Mouse (Mus musculus) liver, embryonic 12.5 days (tissue): ENCODE data around the gene Dmpk. TPM values are rescaled to one million over a fixed set of nuclear protein-coding genes. Genes with fewer than 3 reads are reported as not detected.
A peak's percentile ranks its signal among the peaks of the same experiment; 100 is the strongest.
"Not testable (repeated sequence)": the region's sequence is repeated elsewhere in the genome, so short reads cannot be mapped to it uniquely, and the experiment has no call there.

ENCODE experiments used
- ATAC-seq: fragments of 200-750 bp; cut with Nextera tagmentation; 2 replicates; pipeline ENCODE4 v1.8.0; 2017; ENCODE audit warnings: moderate number of reproducible peaks, mild to moderate bottlenecking, moderate library complexity
- H3K27ac ChIP-seq: fragments of 300-500 bp; sonication (generic); 2 replicates; pipeline ENCODE4 v1.5.1; 2016; ENCODE audit warnings: mild to moderate bottlenecking
- H3K27me3 ChIP-seq: fragments of 300-500 bp; sonication (generic); replicated peaks from 2 replicates; pipeline ENCODE4 v1.6.1; 2016; ENCODE audit warnings: mild to moderate bottlenecking, moderate library complexity
- H3K36me3 ChIP-seq: fragments of 300-500 bp; sonication (generic); 2 replicates; pipeline ENCODE4 v1.6.1; 2016; ENCODE audit warnings: mild to moderate bottlenecking, moderate library complexity
- H3K4me1 ChIP-seq: fragments of 300-500 bp; sonication (generic); 2 replicates; pipeline ENCODE4 v1.6.1; 2016
- H3K4me2 ChIP-seq: fragments of 300-500 bp; sonication (generic); 2 replicates; pipeline ENCODE4 v1.6.1; 2016; ENCODE audit warnings: mild to moderate bottlenecking, moderate library complexity
- H3K4me3 ChIP-seq: fragments of 300-500 bp; sonication (generic); 2 replicates; pipeline ENCODE4 v1.5.1; 2016; ENCODE audit warnings: mild to moderate bottlenecking, moderate library complexity
- H3K9ac ChIP-seq: fragments of 300-500 bp; sonication (generic); 2 replicates; pipeline ENCODE4 v1.6.1; 2016; ENCODE audit warnings: mild to moderate bottlenecking, moderate library complexity
- H3K9me3 ChIP-seq: fragments of 300-500 bp; sonication (generic); replicated peaks from 2 replicates; pipeline ENCODE4 v1.6.1; 2016; ENCODE audit warnings: mild to moderate bottlenecking, moderate library complexity
- WGBS: fragments of 180-500 bp; shearing (Covaris S2); methylation state at CpG from one replicate; pipeline ENCODE4 v1.1.7; 2016; ENCODE audit not compliant: insufficient replicate concordance; 5-methylcytosine and 5-hydroxymethylcytosine counted together
- polyA plus RNA-seq: library from polyadenylated mRNA; unstranded; fragments of >200 nt; fragmentation: Nextera tagmentation; extraction: Ambion mirVana; gene quantifications from 2 replicates; pipeline ENCODE4 v1.2.1, GENCODE M21; 2016

Gene Dmpk
- polyA plus RNA-seq, 1 experiment from 2014 or later = 8.5 TPM

DNA sequence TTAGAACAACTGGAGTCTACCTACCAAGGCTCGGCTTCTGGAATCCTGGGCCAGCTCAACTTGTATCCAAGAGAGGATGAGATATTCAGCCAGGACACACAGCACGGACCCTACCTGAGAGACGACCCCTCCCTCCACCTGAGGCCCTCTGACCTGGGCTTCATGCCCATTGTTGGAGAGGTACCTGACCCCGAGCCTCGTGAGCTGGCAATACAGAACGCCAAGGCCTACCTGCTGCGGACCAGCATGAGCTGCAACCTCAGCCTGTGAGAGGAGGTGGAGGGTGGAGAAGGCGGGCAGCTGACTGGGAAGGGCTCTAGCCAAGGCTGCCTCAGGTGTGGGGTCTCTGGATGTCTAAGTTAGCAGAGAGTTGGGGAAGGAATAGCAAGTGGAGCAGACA, 28.5 kb upstream of the Dmpk start:
- 83% methylated on average over 8 of the region's 8 CpGs for WGBS
- H3K9me3 ChIP-seq = no peaks in the 10 kb centered on the region
- H3K4me3 ChIP-seq = no peak overlapping the region
- no peaks in the 10 kb centered on the region for H3K4me1 ChIP-seq
- H3K4me2 ChIP-seq = no peak overlapping the region
- no peak overlapping the region for H3K9ac ChIP-seq
- H3K27ac ChIP-seq = no peak overlapping the region
- ATAC-seq = no peak
- H3K36me3 ChIP-seq = peaks cover 53% of the 10 kb centered on the region
- no peaks in the 10 kb centered on the region; the same call in 1 of the 2 replicates for H3K27me3 ChIP-seq

DNA sequence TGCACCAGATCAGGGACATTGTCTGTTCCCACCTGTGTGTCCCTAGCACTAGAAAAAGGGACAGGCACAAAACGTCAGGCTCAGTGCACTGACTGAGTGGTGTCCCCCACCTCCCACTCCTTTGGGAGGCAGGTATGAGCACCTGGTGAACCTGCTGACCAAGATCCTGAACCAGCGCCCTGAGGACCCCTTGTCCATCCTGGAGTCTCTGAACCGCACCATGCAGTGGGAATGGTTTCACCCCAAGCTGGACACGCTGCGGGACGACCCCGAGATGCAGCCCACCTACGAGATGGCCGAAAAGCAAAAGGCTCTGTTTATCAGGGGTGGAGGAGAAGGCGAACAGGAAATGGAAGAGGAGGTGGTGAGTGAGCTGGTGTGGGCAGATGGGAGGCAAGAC, 26.2 kb upstream of the Dmpk start:
- no peak overlapping the region for H3K4me2 ChIP-seq
- no peak overlapping the region for H3K9ac ChIP-seq
- no peak for ATAC-seq
- H3K4me1 ChIP-seq = no peaks in the 10 kb centered on the region
- H3K27ac ChIP-seq = no peak overlapping the region
- no peak overlapping the region for H3K4me3 ChIP-seq
- 65% methylated on average over 10 of the region's 10 CpGs for WGBS
- peaks cover 30% of the 10 kb centered on the region for H3K36me3 ChIP-seq
- no peaks in the 10 kb centered on the region for H3K9me3 ChIP-seq
- H3K27me3 ChIP-seq = peaks cover 5% of the 10 kb centered on the region; the same call in 1 of the 2 replicates

DNA sequence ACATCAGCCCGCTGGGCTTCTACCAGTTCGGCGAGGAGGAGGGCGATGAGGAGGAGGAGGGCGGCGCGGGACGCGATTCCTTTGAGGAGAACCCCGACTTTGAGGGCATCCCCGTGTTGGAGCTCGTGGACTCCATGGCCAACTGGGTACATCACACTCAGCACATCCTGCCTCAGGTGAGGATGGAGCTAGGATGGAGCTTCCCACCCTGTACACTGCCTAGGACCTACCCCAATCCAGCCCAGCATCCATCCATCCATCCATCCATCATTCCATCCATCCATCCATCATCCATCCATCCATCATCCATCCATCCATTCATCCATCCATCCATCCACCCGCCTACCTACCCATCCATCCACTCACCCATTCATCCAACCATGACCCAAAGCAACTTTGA, 17.8 kb upstream of the Dmpk start:
- Histone ChIP-seq H3K4me2 (no peak overlapping the region), H3K9me3 (no peaks in the 10 kb centered on the region), H3K36me3 (no peaks in the 10 kb centered on the region), H3K27ac (no peak overlapping the region), H3K4me3 (no peak overlapping the region), H3K9ac (no peak overlapping the region), H3K4me1 (peaks cover 9% of the 10 kb centered on the region), H3K27me3 (peaks cover 68% of the 10 kb centered on the region)
- ATAC-seq = no peak
- WGBS = 37% methylated on average over 13 of the region's 13 CpGs

DNA sequence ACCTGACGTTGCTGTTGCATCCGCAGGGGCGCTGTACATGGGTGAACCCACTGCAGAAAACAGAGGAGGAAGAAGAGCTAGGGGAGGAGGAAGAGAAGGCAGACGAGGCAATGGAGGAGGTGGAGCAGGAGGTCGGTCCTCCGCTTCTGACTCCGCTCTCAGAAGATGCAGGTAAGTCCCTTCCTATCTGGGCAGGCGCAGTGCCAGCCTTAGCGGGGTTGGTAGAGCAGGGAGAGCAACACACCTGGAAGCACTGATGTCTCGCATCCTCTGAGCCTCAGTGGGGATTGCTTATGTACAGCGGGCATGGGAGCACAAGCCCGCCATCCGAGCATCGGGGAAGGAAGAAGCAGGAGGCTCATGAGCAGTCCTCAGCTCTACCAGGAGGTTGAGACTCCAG, 16.6 kb upstream of the Dmpk start:
- Histone ChIP-seq H3K36me3 (no peaks in the 10 kb centered on the region), H3K4me1 (peaks cover 9% of the 10 kb centered on the region), H3K4me3 (no peak overlapping the region), H3K9ac (no peak overlapping the region), H3K4me2 (no peak overlapping the region), H3K27ac (no peak overlapping the region), H3K9me3 (no peaks in the 10 kb centered on the region), H3K27me3 (peaks cover 73% of the 10 kb centered on the region)
- ATAC-seq = no peak
- 27% methylated on average over 14 of the region's 14 CpGs for WGBS

DNA sequence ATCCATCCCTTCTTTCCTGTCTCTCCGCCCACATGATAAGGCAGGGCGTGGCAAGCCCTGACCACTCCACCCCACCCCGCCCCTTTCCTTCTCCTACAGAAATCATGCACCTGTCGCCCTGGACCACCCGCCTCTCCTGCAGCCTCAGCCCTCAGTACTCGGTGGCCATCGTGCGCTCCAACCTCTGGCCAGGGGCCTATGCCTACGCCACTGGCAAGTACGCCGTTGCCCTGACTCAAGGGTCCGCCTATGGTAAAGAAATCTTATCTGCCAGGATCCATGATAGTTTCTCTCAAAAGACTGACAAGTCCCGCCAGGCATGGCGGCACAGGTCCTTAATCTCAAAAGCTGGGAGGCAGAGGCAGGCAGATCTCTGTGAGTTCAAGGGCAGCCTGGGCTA, 15.7 kb upstream of the Dmpk start:
- ATAC-seq = no peak
- 47% methylated on average over 13 of the region's 14 CpGs for WGBS
- H3K27me3 ChIP-seq = peaks cover 78% of the 10 kb centered on the region

DNA sequence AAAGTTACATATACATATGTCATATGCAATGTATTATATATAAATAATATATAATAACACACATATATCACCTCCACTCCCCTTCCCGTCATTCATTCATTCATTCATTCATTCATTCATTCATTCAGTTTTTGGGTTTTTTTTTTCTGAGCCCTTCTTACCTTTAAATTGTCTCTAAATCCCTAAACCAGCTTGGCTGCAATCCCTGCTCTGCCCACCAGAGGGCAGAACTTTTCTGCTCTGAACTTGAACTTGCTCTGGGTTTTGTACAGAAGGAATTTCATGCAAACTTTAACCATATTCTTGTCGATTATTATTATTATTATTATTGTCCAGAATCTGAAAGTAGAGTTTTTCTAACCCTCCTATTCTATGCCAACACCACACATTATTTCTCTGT, 14.9 kb upstream of the Dmpk start:
- Histone ChIP-seq H3K36me3 (no peaks in the 10 kb centered on the region), H3K4me3 (no peak overlapping the region), H3K27me3 (peaks cover 78% of the 10 kb centered on the region), H3K4me1 (peaks cover 9% of the 10 kb centered on the region), H3K9ac (no peak overlapping the region), H3K4me2 (no peak overlapping the region), H3K27ac (no peak overlapping the region), H3K9me3 (no peaks in the 10 kb centered on the region)
- ATAC-seq = no peak
- WGBS = 2% methylated on average over 2 of the region's 2 CpGs

More for the DNA sequence above, 15.7 kb upstream of the Dmpk start:
- Histone ChIP-seq H3K9me3 (no peaks in the 10 kb centered on the region), H3K4me2 (no peak overlapping the region), H3K27ac (no peak overlapping the region), H3K9ac (no peak overlapping the region), H3K4me3 (no peak overlapping the region), H3K4me1 (peaks cover 9% of the 10 kb centered on the region), H3K36me3 (no peaks in the 10 kb centered on the region)

DNA sequence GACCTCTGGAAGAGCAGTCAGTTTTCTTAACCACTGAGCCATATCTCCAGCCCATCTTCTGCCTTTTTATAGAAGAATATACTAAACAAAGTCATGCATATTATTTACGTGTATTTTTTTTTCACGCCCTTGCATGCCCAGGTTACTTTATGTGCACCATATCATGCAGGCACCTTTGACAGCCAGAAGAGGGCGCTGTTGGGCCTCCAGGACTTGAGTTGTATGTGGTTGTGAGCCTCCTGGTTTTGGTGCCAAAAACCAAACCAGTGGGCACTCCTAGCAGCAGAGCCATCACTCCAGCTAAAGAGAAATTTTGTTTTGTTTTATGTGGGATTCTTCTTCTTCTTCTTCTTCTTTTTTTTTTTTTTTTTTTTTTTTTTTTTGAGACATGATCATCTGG, 14.1 kb upstream of the Dmpk start:
- no peaks in the 10 kb centered on the region for H3K9me3 ChIP-seq
- H3K9ac ChIP-seq = no peak overlapping the region
- no peak overlapping the region for H3K4me2 ChIP-seq
- WGBS = 34% methylated on average over 3 of the region's 3 CpGs
- peaks cover 9% of the 10 kb centered on the region for H3K4me1 ChIP-seq
- H3K27ac ChIP-seq = no peak overlapping the region
- H3K36me3 ChIP-seq = no peaks in the 10 kb centered on the region
- H3K27me3 ChIP-seq = peaks cover 73% of the 10 kb centered on the region
- no peak overlapping the region for H3K4me3 ChIP-seq
- ATAC-seq = no peak

DNA sequence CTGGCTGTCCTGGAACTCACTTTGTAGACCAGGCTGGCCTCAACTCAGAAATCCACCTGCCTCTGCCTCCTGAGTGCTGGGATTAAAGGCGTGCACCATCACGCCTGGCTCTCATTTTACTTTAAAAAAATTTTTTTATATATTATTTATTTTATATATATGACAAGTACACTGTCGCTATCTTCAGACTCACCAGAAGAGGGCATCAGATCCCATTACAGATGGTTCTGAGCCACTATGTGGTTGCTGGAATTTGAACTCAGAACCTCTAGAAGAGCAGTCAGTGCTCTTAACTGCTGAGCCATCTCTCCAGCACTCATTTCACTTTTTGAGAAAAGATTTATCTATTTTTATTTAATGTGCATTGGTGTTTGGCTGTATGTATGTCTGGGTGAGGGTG, 12.6 kb upstream of the Dmpk start:
- WGBS = 38% methylated on average over 3 of the region's 3 CpGs
- not testable (repeated sequence) for H3K9ac ChIP-seq, H3K4me3 ChIP-seq, H3K27ac ChIP-seq, H3K36me3 ChIP-seq, H3K9me3 ChIP-seq, ATAC-seq, H3K4me2 ChIP-seq
- H3K4me1 ChIP-seq = peaks cover 18% of the 10 kb centered on the region
- peaks cover 58% of the 10 kb centered on the region for H3K27me3 ChIP-seq

DNA sequence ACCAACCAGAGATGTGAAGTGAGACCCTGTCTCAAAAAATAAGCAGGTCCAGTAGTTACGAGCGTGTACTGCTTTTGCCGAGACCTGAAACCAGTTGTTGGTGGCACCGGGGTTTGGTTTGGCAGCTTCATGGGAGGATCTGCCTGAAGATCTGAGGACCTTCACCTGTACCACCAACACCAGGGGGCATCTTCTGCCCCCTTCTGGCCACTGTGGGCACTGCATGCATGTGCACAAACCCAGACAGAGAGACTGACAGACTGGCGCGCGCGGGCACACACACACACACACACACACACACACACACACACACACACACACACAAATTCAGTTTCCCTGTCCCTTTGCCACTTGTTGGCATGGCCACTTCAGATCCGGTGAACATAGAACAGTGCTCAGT, 10.1 kb upstream of the Dmpk start:
- peaks cover 34% of the 10 kb centered on the region for H3K27me3 ChIP-seq
- 64% methylated on average over 9 of the region's 9 CpGs for WGBS
- H3K4me1 ChIP-seq = peaks cover 30% of the 10 kb centered on the region
- H3K27ac ChIP-seq = no peak overlapping the region
- ATAC-seq = no peak
- H3K4me3 ChIP-seq = no peak overlapping the region
- no peak overlapping the region for H3K4me2 ChIP-seq
- H3K9me3 ChIP-seq = no peaks in the 10 kb centered on the region
- H3K36me3 ChIP-seq = peaks cover 6% of the 10 kb centered on the region
- no peak overlapping the region for H3K9ac ChIP-seq

DNA sequence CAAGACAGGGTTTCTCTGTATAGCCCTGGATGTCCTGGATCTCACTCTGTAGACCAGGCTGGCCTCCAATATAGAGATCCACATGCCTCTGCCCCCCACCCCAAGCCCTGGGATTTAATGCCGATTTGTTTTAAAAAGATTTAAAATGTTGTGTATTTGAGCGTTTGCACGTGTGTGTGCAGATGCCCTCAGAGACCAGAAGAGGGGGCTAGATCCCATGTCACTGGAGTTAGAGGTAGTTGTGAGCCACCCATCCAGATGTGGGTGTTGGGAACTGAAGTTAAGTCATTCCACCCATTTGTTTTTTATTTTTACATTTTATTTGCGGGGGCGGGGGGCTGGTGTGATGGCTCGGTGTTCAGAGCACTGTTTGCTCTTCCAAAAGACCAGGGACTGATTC, 9.2 kb upstream of the Dmpk start:
- H3K9ac ChIP-seq = no peak overlapping the region
- H3K4me2 ChIP-seq = no peak overlapping the region
- WGBS = 81% methylated on average over 6 of the region's 6 CpGs
- H3K27me3 ChIP-seq = peaks cover 39% of the 10 kb centered on the region
- ATAC-seq = no peak
- H3K4me1 ChIP-seq = peaks cover 40% of the 10 kb centered on the region
- no peak overlapping the region for H3K27ac ChIP-seq
- peaks cover 16% of the 10 kb centered on the region for H3K36me3 ChIP-seq
- no peak overlapping the region for H3K4me3 ChIP-seq
- no peaks in the 10 kb centered on the region for H3K9me3 ChIP-seq

DNA sequence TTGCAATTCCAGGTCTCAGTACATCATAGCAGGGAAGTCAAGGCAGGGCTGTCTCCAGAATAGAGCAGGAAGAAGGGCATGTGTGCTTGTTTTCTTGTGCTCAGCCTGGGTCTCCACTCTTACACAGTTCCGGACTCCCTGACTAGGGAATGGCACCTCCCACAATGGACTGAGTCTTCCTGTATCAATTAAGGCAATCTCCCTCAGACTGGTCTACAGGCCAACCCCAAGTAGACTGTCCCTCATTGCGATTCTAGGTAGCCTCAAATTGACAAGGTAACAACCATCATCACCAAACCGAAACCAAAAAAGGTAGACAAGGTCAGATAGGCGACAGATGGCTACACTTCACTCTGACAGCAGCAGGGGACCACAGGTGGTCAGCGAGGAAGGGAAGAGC, 8.4 kb upstream of the Dmpk start:
- H3K9me3 ChIP-seq = no peaks in the 10 kb centered on the region
- peaks cover 42% of the 10 kb centered on the region for H3K4me1 ChIP-seq
- H3K27ac ChIP-seq = 0 out of 2 replicates have a peak overlapping the region, but pooled peaks have one; percentile 10
- no peak for ATAC-seq
- H3K36me3 ChIP-seq = peaks cover 24% of the 10 kb centered on the region
- 52% methylated on average over 5 of the region's 5 CpGs for WGBS
- peak overlapping the region; percentile 95 for H3K4me2 ChIP-seq
- H3K27me3 ChIP-seq = peaks cover 42% of the 10 kb centered on the region
- peak overlapping the region; percentile 86; the same call in 1 of the 2 replicates for H3K9ac ChIP-seq
- peak overlapping the region; percentile 81 for H3K4me3 ChIP-seq

DNA sequence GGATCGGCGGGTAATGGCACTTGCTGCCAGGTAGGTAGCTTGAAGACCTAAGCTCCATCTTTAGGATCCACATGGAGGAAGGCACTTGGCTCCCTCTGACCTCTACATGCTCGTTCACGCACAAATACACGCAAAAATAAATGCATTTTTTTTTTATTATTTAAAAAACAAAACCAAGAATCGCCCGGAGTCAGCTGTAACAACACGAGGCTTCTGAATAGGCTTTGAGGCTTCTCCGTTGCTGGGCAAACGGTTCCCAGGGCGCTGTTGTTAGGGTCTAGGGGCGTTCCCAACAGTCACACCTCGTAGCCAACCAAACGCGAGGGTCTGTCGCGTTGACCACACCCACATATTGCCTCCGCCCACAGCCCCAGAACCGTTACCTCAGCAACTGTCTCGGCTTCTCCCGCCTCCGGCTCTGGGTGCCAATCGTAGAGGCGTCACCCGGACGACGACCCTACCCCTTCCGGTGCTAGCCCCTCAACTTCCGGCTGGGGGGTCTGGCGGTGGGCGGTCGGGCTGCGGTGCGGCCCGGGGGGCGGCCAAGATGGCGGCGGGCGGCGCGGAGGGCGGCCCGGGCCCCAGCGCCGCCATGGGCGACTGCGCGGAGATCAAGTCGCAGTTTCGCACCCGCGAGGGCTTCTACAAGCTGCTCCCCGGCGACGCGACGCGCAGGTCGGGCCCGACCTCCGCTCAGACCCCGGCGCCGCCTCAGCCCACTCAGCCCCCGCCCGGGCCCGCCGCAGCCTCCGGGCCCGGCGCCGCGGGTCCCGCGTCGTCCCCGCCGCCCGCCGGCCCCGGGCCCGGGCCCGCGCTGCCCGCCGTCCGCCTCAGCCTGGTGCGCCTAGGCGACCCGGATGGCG, 7.7 kb upstream of the Dmpk start, which contains the start of gene Dmwd:
TSS of gene Dmwd (plus strand) at position 505 of the 863 bp plus-strand sequence.
- H3K4me2 ChIP-seq = peak within 1 kb of the TSS; percentile 95
- peak within 1 kb of the TSS; percentile 81 for H3K27ac ChIP-seq
- H3K36me3 ChIP-seq = peaks cover 31% of the 10 kb centered on the region
- H3K4me3 ChIP-seq = peak within 1 kb of the TSS; percentile 81
- H3K27me3 ChIP-seq = peaks cover 44% of the 10 kb centered on the region
- no peaks in the 10 kb centered on the region for H3K9me3 ChIP-seq
- H3K4me1 ChIP-seq = peaks cover 42% of the 10 kb centered on the region
- H3K9ac ChIP-seq = peak within 1 kb of the TSS; percentile 86
- peak; percentile 95 for ATAC-seq
- 3% methylated on average over 76 of the region's 91 CpGs for WGBS
